Mouse (Mus musculus): ENCODE results near the gene Psmd3. TPM values are rescaled to one million over a fixed set of nuclear protein-coding genes. Genes with fewer than 3 reads are reported as not detected.
"Not testable (repeated sequence)": the region's sequence is repeated elsewhere in the genome, so short reads cannot be mapped to it uniquely, and the experiment has no call there.

Gene Psmd3
- polyA plus RNA-seq, 1 experiment from 2014 or later: 149 TPM

GRCm38 (mm10) chr11:98707401-98708281 is 25.3 kb downstream of the Psmd3 start:
- no peak for DNase-seq (ENCODE audit: low spot score)
- ATAC-seq (replicated peaks; ENCODE audit: low FRiP score, low TSS enrichment, low read depth): no peak
- Histone ChIP-seq H3K9me3 (ENCODE audit: control insufficient read depth, low read length) (no peaks in the 10 kb centered on the region), H3K27ac (ENCODE audit: low read depth) (no peak overlapping the region; the same call in 1 of the 2 replicates), H3K4me2 (ENCODE audit: low read length) (no peak overlapping the region), H3K9ac (ENCODE audit: low read length) (no peak overlapping the region), H3K4me1 (replicated peaks; ENCODE audit: control insufficient read depth, insufficient read depth, low read length) (no peaks in the 10 kb centered on the region), H3K4me3 (ENCODE audit: low read depth, low read length) (no peak overlapping the region), H3K27me3 (replicated peaks; ENCODE audit: control insufficient read depth, insufficient read depth, low read length) (no peaks in the 10 kb centered on the region), H3K36me3 (ENCODE audit: control insufficient read depth, insufficient read depth, low read length) (peaks cover 66% of the 10 kb centered on the region)
- 88% methylated on average over 22 of the region's 22 CpGs for WGBS

GRCm38 (mm10) chr11:98708282-98708956 is 26.1 kb downstream of the Psmd3 start:
- 85% methylated on average over 19 of the region's 19 CpGs for WGBS
- H3K27me3 ChIP-seq (replicated peaks; ENCODE audit: control insufficient read depth, insufficient read depth, low read length): no peaks in the 10 kb centered on the region
- H3K9ac ChIP-seq (ENCODE audit: low read length): no peak overlapping the region
- H3K27ac ChIP-seq (ENCODE audit: low read depth): peak overlapping the region; percentile 47; the same call in 1 of the 2 replicates
- ATAC-seq (replicated peaks; ENCODE audit: low FRiP score, low TSS enrichment, low read depth) (no peak), DNase-seq (ENCODE audit: low spot score) (no peak)
- no peaks in the 10 kb centered on the region for H3K9me3 ChIP-seq (ENCODE audit: control insufficient read depth, low read length)
- no peaks in the 10 kb centered on the region for H3K4me1 ChIP-seq (replicated peaks; ENCODE audit: control insufficient read depth, insufficient read depth, low read length)
- H3K36me3 ChIP-seq (ENCODE audit: control insufficient read depth, insufficient read depth, low read length): peaks cover 74% of the 10 kb centered on the region
- no peak overlapping the region for H3K4me2 ChIP-seq (ENCODE audit: low read length)
- no peak overlapping the region for H3K4me3 ChIP-seq (ENCODE audit: low read depth, low read length)

GRCm38 (mm10) chr11:98709001-98709741 is 26.8 kb downstream of the Psmd3 start:
- WGBS: 72% methylated on average over 26 of the region's 26 CpGs
- no peak overlapping the region for H3K4me2 ChIP-seq (ENCODE audit: low read length)
- H3K9ac ChIP-seq (ENCODE audit: low read length): no peak overlapping the region
- ATAC-seq (replicated peaks; ENCODE audit: low FRiP score, low TSS enrichment, low read depth): no peak
- no peaks in the 10 kb centered on the region for H3K27me3 ChIP-seq (replicated peaks; ENCODE audit: control insufficient read depth, insufficient read depth, low read length)
- DNase-seq (ENCODE audit: low spot score): no peak
- H3K4me3 ChIP-seq (ENCODE audit: low read depth, low read length): no peak overlapping the region
- H3K36me3 ChIP-seq (ENCODE audit: control insufficient read depth, insufficient read depth, low read length): peaks cover 82% of the 10 kb centered on the region
- H3K9me3 ChIP-seq (ENCODE audit: control insufficient read depth, low read length): no peaks in the 10 kb centered on the region
- H3K27ac ChIP-seq (ENCODE audit: low read depth): 0 out of 2 replicates have a peak overlapping the region, but pooled peaks have one; percentile 25
- H3K4me1 ChIP-seq (replicated peaks; ENCODE audit: control insufficient read depth, insufficient read depth, low read length): no peaks in the 10 kb centered on the region

DNA sequence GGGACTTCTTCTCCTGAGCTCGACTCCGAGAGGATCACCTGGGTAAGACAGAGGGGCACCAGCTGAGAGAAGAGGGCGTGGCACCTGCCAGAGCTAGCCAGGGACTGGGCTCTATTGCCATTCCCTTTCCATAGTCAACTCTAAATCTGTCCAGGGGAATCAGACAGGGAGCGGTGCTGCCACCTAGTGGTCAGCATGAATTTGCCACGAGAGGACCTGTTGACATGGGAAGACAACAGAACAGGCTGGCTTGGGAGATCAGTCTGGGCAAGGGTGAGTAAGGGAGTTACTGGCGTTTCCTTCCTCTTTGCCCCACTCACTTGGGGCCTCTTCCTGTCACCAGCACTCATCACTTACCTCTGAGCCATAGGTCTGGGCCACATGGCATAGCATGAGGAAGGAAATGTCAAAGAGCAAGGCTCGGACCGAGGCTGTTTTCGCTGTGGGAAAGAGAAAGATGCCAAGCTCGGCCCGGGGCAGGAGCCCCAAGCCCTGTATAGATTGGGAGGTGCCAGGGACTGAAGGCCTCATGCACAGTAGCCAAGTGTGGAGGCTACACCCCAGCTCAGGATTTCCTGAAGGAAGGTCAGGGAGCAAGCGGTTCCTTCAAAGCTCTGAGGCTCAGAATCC is 28.2 kb downstream of the Psmd3 start:
- H3K4me1 ChIP-seq (replicated peaks; ENCODE audit: control insufficient read depth, insufficient read depth, low read length): no peaks in the 10 kb centered on the region
- H3K27me3 ChIP-seq (replicated peaks; ENCODE audit: control insufficient read depth, insufficient read depth, low read length): no peaks in the 10 kb centered on the region
- ATAC-seq (replicated peaks; ENCODE audit: low FRiP score, low TSS enrichment, low read depth) (peak; percentile 63), DNase-seq (ENCODE audit: low spot score) (peak; percentile 92)
- H3K4me2 ChIP-seq (ENCODE audit: low read length): no peak overlapping the region
- H3K9ac ChIP-seq (ENCODE audit: low read length): no peak overlapping the region
- WGBS: 51% methylated on average over 12 of the region's 12 CpGs
- H3K9me3 ChIP-seq (ENCODE audit: control insufficient read depth, low read length): no peaks in the 10 kb centered on the region
- no peak overlapping the region for H3K4me3 ChIP-seq (ENCODE audit: low read depth, low read length)
- H3K36me3 ChIP-seq (ENCODE audit: control insufficient read depth, insufficient read depth, low read length): peaks cover 83% of the 10 kb centered on the region
- no peak overlapping the region for H3K27ac ChIP-seq (ENCODE audit: low read depth)

- Histone ChIP-seq H3K27ac (ENCODE audit: low read depth) (no peak overlapping the region), H3K4me1 (replicated peaks; ENCODE audit: control insufficient read depth, insufficient read depth, low read length) (no peaks in the 10 kb centered on the region), H3K9me3 (ENCODE audit: control insufficient read depth, low read length) (no peaks in the 10 kb centered on the region), H3K36me3 (ENCODE audit: control insufficient read depth, insufficient read depth, low read length) (peaks cover 83% of the 10 kb centered on the region), H3K27me3 (replicated peaks; ENCODE audit: control insufficient read depth, insufficient read depth, low read length) (no peaks in the 10 kb centered on the region), H3K4me2 (ENCODE audit: low read length) (no peak overlapping the region), H3K4me3 (ENCODE audit: low read depth, low read length) (no peak overlapping the region), H3K9ac (ENCODE audit: low read length) (no peak overlapping the region)
- WGBS: 79% methylated on average over 4 of the region's 4 CpGs
- no peak for DNase-seq (ENCODE audit: low spot score)
- ATAC-seq (replicated peaks; ENCODE audit: low FRiP score, low TSS enrichment, low read depth): no peak
Measured at GRCm38 (mm10) chr11:98711046-98711434, 28.7 kb downstream of the Psmd3 start.

- WGBS: 80% methylated on average over 5 of the region's 6 CpGs
- ATAC-seq (replicated peaks; ENCODE audit: low FRiP score, low TSS enrichment, low read depth): not testable (repeated sequence)
Measured at GRCm38 (mm10) chr11:98712009-98712408, 29.7 kb downstream of the Psmd3 start.

GRCm38 (mm10) chr11:98713703-98714102 is 31.3 kb downstream of the Psmd3 start:
- Histone ChIP-seq H3K4me1 (replicated peaks; ENCODE audit: control insufficient read depth, insufficient read depth, low read length) (no peaks in the 10 kb centered on the region), H3K27ac (ENCODE audit: low read depth) (no peak overlapping the region), H3K36me3 (ENCODE audit: control insufficient read depth, insufficient read depth, low read length) (peaks cover 72% of the 10 kb centered on the region), H3K9ac (ENCODE audit: low read length) (no peak overlapping the region), H3K9me3 (ENCODE audit: control insufficient read depth, low read length) (no peaks in the 10 kb centered on the region), H3K4me2 (ENCODE audit: low read length) (no peak overlapping the region), H3K4me3 (ENCODE audit: low read depth, low read length) (no peak overlapping the region), H3K27me3 (replicated peaks; ENCODE audit: control insufficient read depth, insufficient read depth, low read length) (no peaks in the 10 kb centered on the region)
- WGBS: 82% methylated on average over 12 of the region's 12 CpGs
- DNase-seq (ENCODE audit: low spot score) (no peak), ATAC-seq (replicated peaks; ENCODE audit: low FRiP score, low TSS enrichment, low read depth) (no peak)

More at GRCm38 (mm10) chr11:98712009-98712408, 29.7 kb downstream of the Psmd3 start:
- H3K27ac ChIP-seq (ENCODE audit: low read depth); H3K9me3 ChIP-seq (ENCODE audit: control insufficient read depth, low read length); DNase-seq (ENCODE audit: low spot score); H3K4me2 ChIP-seq (ENCODE audit: low read length); H3K4me1 ChIP-seq (replicated peaks; ENCODE audit: control insufficient read depth, insufficient read depth, low read length); H3K27me3 ChIP-seq (replicated peaks; ENCODE audit: control insufficient read depth, insufficient read depth, low read length); H3K4me3 ChIP-seq (ENCODE audit: low read depth, low read length); H3K9ac ChIP-seq (ENCODE audit: low read length): not testable (repeated sequence)
- H3K36me3 ChIP-seq (ENCODE audit: control insufficient read depth, insufficient read depth, low read length): peaks cover 78% of the 10 kb centered on the region

- peaks cover 62% of the 10 kb centered on the region for H3K36me3 ChIP-seq (ENCODE audit: control insufficient read depth, insufficient read depth, low read length)
- H3K4me2 ChIP-seq (ENCODE audit: low read length): no peak overlapping the region
- H3K4me3 ChIP-seq (ENCODE audit: low read depth, low read length): no peak overlapping the region
- no peak for DNase-seq (ENCODE audit: low spot score)
- WGBS: 95% methylated on average over 9 of the region's 9 CpGs
- no peak for ATAC-seq (replicated peaks; ENCODE audit: low FRiP score, low TSS enrichment, low read depth)
- no peaks in the 10 kb centered on the region for H3K4me1 ChIP-seq (replicated peaks; ENCODE audit: control insufficient read depth, insufficient read depth, low read length)
- H3K27ac ChIP-seq (ENCODE audit: low read depth): no peak overlapping the region
- H3K27me3 ChIP-seq (replicated peaks; ENCODE audit: control insufficient read depth, insufficient read depth, low read length): no peaks in the 10 kb centered on the region
- no peak overlapping the region for H3K9ac ChIP-seq (ENCODE audit: low read length)
- H3K9me3 ChIP-seq (ENCODE audit: control insufficient read depth, low read length): no peaks in the 10 kb centered on the region
Measured at GRCm38 (mm10) chr11:98715946-98716345, 33.6 kb downstream of the Psmd3 start.

Data from intestine, embryonic 14.5 days (tissue).